Mouse (Mus musculus) CD4-positive, CD25-positive, alpha-beta regulatory T cell (primary cell): Measurements from ENCODE around the gene Cenpx. TPM values are rescaled to one million over a fixed set of nuclear protein-coding genes. Genes with fewer than 3 reads are reported as not detected.

ENCODE experiments used
- polyA plus RNA-seq: library from polyadenylated mRNA; unstranded; fragments of 100-300 nt; shearing (Covaris generic); gene quantifications from one replicate; pipeline ENCODE4 v1.2.1, GENCODE M21; 2017

The Cenpx gene
- polyA plus RNA-seq: 114 TPM

DNA sequence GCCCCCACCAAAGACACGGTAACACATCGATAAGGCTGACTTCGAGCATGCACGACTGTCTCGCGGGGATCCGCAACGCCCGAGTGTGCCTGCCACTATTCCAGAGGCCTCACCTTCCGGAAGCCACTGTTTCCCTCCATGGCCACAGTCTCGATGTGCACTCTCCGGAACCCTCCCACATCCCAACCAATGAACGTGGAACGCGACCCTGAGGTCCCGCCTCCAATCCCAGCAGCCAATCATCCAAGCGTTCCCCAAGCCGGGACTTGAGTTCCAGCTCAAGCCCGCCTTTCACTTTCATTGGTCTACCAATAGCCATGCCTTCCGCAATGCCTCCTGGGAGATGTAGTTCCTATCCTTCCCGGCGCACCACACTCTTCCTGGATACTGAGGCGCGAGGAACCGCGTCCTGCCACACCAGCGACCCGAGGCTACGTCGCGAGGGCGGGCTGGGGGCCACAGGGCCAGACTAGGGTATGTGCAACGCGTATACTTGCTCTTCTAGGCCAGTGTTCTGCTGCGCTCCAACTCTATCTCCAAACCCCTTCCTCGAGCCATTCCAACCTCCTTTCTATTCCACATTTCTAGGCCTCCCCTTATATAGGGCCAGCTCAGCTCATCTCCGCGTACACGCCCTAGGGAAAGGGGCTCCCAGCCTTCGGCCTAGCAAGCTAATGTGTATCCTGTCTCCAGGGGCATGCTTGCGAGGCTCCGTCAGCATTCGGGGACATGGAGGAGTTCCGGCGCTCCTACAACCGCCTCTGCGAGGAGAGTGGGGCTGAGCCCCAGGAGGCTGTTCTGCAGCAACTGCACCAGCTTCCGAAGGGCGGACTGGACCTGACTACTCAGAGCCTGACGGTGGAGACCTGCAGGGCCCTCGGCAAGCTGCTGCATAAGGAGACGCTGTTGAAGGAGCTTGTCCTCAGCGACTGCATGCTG is at the start of gene Cenpx, which contains the start of gene Lrrc45:
Cenpx (minus strand) TSS at position 159 of the 939 bp plus-strand sequence.
Lrrc45 (plus strand) TSS at position 346 of the 939 bp plus-strand sequence.

DNA sequence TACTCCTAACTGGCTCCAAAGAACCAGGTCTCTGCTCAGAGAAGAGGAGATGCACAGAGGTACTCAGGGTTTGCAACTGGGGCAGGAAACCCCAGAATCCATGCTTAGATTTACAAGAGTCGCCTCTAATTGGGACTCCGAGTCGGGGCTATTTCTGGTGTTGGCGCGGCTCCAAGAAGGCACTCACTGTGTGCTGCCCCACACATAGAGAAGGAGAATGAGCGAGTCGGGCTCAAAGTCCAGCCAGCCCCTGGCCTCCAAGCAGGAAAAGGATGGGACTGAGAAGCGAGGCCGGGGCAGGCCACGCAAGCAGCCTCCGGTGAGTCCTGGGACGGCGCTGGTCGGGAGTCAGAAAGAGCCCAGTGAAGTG is 49.1 kb upstream of the Cenpx start, which contains the start of gene Hmga1b:
Hmga1b (plus strand) TSS at position 123 of the 370 bp plus-strand sequence.

DNA sequence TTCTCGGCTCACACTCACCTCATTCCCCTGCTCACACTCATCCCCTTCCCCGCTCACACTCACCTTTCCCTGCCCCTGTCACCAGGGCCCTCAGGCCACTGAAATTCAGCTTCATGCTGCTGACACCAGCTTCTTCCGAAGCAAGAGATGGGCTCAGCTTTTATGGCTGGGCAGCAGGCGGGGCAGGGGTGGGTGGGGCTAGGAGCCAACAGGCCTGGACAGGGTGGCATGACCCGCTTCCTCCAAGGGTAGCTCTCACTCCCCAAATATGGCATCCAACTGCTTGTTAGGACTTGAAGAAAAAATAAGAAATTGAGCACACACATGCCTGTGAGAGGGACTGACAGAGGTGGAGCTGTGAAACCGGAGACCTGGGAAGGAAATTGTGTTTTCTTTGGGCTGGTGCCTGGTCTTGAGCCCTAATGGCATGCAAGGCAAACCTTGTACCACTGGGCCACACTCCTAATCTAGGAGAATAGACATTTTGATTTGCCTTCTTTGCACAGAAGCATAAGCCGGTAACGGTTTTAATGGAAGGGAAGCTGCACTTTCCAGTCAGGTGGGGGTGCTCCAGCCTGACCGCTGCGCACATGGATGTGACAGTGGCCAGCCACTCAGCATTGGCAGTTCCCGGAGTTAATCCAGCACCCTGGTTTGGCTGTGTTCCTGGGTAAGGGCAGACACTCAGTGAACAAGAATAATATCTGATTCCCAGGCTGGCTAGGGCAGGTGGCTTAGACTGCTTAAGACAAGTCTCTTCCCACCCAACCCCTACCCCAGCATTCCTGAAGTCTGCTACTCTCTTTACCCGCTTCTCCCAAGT is 18.5 kb upstream of the Cenpx start, which contains the start of gene Cbr2:
Cbr2 (minus strand) TSS at position 257 of the 823 bp plus-strand sequence.

DNA sequence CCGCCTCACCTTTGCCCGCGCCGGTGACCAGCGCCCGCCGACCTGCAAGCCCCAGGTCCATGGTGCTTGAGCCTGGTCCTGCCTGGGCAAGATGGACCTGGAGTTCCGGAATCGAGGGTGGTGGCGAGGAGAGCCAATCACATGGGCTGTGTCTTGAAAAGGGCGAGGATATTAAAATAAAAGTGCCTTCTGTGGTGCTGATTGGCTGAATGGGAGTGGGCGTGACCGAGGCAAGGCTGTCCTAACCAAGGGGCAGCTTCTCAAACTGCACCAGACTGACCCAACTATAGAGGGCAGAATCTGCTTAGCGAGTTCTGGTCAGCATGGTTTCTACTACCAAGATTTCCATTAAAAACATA is 13.6 kb upstream of the Cenpx start, which contains the start of gene Dcxr:
Dcxr (minus strand) TSS at position 113 of the 359 bp plus-strand sequence.

DNA sequence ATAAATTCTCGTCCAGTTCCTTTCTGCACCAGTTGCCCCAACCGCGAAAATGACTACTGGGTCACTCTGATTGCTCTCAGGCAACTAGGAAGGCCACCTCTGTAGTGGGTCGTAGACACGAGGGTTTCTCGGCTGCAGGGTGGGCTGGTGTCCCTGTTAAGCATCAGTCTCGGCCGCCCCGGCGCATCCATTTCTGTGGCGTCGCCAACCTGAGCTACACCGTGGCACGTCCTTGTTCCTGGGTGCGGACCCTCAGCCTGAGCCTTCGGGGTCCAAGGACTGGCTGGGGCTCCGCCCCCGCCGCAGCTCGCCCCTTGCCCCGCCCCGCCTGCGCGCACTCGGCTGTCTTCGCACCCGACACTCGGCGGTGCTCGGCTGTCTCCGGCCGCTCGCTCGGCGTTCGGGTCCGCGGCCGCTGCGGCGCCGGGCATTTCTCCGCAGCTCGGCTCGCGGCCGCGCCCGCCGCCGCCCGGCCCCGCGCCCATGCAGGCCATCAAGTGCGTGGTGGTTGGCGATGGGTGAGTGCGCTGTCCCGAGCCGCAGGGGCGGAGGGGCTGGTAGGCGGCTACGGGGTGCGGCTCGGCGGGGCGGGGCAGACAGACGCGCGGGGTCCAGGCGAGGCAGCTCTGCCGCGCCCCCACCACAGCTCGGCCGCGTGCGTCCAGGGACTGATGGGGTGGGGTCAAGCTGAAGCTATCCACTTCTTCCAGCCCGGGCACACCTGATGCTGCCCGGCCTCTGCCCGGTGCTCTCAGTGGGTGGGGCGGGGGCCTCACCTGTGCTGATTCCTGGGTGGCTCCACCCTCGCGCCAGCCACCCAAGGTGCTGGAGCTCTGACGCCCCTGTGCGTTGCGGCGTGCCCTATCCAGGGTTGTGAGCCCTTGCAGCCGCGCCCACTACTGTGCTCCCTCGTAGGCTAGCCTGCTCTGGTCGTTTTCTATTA is 7.9 kb upstream of the Cenpx start, which contains the start of gene Rac3:
Rac3 (plus strand) TSS at position 347 of the 943 bp plus-strand sequence.

DNA sequence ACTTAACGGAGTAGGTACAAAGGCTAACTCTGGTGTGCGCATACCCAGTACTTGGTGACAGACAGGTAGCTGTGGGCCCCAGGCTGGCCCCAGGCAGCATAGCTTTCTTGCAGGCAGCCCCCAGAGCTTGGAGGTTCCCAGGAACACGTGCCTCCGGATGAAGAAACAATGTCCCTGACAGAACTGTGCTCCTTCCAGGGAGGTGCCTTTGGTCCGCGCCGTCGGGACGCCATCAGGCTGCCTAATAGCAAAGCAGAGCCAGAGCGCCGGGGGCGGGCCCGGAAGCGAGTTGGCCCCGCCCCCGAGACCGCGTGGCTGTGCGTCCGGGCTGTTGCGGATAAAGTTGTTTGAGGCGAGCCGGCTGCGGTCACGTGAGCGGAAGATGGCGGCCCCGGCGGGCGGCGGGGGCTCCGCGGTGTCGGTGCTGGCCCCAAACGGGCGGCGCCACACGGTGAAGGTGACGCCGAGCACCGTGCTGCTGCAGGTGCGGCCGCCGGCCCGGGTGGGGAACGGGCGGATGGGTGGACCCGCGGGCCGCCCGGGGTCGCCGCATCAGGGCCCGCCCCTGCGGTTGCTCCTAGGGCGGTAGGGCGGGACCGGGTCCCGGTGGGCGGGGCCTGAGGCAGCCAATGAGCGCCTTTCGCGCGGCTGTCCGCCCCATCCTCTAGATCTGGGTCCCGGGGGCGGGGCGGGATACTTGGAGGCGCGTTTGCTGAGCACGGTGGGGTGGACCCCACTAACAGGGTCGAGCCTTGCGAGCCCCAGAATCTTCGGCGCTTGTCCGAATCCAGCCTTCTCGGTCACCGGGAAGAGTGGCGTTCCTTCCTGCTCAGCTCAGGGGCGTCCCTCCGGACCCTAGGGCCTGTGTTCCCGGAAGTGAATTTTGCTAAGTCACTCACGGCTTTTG is 40.6 kb downstream of the Cenpx start, which contains the start of gene Aspscr1:
Aspscr1 (plus strand) TSS at position 287 of the 907 bp plus-strand sequence.

DNA sequence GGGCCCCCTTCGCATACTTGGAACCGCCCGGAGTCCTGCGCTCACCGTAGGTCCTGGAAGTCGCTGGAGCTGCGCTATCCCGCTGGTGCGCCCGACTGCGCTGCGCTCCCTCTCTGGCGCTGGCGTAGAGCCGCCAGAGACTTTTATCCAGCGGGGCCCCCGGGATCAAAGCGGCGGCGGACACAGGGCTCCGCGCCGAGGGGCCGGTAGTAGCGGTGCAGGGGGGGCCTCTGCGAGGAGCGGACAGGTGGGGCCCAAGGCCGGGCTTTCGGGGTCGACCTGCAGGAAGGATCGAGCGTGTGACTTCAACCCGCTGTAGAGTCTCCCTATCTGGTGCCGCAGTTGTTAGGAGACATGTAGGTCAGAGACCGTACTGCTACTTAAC is 52.5 kb downstream of the Cenpx start, which contains the start of gene Notum:
Notum (minus strand) TSS at position 100 of the 385 bp plus-strand sequence.

Other genes with a start within 250 kb of the Cenpx start
- 36.3 TPM for gene Arl16, start 246.1 kb downstream of the Cenpx start, polyA plus RNA-seq
- gene Mrpl12, start 229.1 kb downstream of the Cenpx start, polyA plus RNA-seq: 70.7 TPM
- gene Slc25a10, start 221.9 kb downstream of the Cenpx start, polyA plus RNA-seq: 8.9 TPM
- not detected for gene Gcgr, start 183.0 kb downstream of the Cenpx start, polyA plus RNA-seq
- gene Mcrip1, start 164.0 kb downstream of the Cenpx start, polyA plus RNA-seq: 144 TPM
- not detected for gene Ppp1r27, start 162.6 kb downstream of the Cenpx start, polyA plus RNA-seq
- gene P4hb, start 140.5 kb downstream of the Cenpx start, polyA plus RNA-seq: 244 TPM
- gene Arhgdia, start 132.1 kb downstream of the Cenpx start, polyA plus RNA-seq: 800 TPM
- gene Alyref, start 115.4 kb downstream of the Cenpx start, polyA plus RNA-seq: 327 TPM
- 115 TPM for gene Anapc11, start 115.3 kb downstream of the Cenpx start, polyA plus RNA-seq
- 1.2 TPM for gene Npb, start 105.3 kb downstream of the Cenpx start, polyA plus RNA-seq
- gene Pcyt2, start 95.8 kb downstream of the Cenpx start, polyA plus RNA-seq: 159 TPM
- 300 TPM for gene Sirt7, start 88.5 kb downstream of the Cenpx start, polyA plus RNA-seq
- 17.6 TPM for gene Mafg, start 80.1 kb downstream of the Cenpx start, polyA plus RNA-seq
- gene Pycr1, start 70.0 kb downstream of the Cenpx start, polyA plus RNA-seq: 1.2 TPM
- gene Myadml2, start 65.6 kb downstream of the Cenpx start, polyA plus RNA-seq: 0.41 TPM
- not detected for gene Notum, start 52.6 kb downstream of the Cenpx start, polyA plus RNA-seq
- 178 TPM for gene Aspscr1, start 40.8 kb downstream of the Cenpx start, polyA plus RNA-seq
- gene Lrrc45, start 187 bp upstream of the Cenpx start, polyA plus RNA-seq: 67.6 TPM
- gene Rac3, start 7.7 kb upstream of the Cenpx start, polyA plus RNA-seq: 1.8 TPM
- 14.3 TPM for gene Dcxr, start 13.5 kb upstream of the Cenpx start, polyA plus RNA-seq
- 0.59 TPM for gene Cbr2, start 18.4 kb upstream of the Cenpx start, polyA plus RNA-seq
- gene Hmga1b, start 49.1 kb upstream of the Cenpx start, polyA plus RNA-seq: 29.4 TPM
- 39.3 TPM for gene Rfng, start 70.5 kb upstream of the Cenpx start, polyA plus RNA-seq
- gene Gps1, start 70.5 kb upstream of the Cenpx start, polyA plus RNA-seq: 159 TPM
- 83.8 TPM for gene Dus1l, start 82.7 kb upstream of the Cenpx start, polyA plus RNA-seq
- gene Fasn, start 110.8 kb upstream of the Cenpx start, polyA plus RNA-seq: 45.8 TPM
- 0.85 TPM for gene Ccdc57, start 219.1 kb upstream of the Cenpx start, polyA plus RNA-seq
- gene Slc16a3, start 234.7 kb upstream of the Cenpx start, polyA plus RNA-seq: 11.1 TPM